Mouse (Mus musculus) midbrain, embryonic 13.5 days (tissue): ENCODE measurements around the gene Fbln2. TPM values are rescaled to one million over a fixed set of nuclear protein-coding genes. Genes with fewer than 3 reads are reported as not detected.
"Not testable (repeated sequence)": the region's sequence is repeated elsewhere in the genome, so short reads cannot be mapped to it uniquely, and the experiment has no call there.

Source experiments
- ATAC-seq: fragments of 200-750 bp; cut with Nextera tagmentation; 2 replicates; pipeline ENCODE4 v1.8.0; 2017; ENCODE audit warnings: mild to moderate bottlenecking, moderate TSS enrichment, moderate library complexity
- H3K27ac ChIP-seq: fragments of 300-500 bp; sonication (generic); 2 replicates; pipeline ENCODE4 v1.5.1; 2015; ENCODE audit warnings: inconsistent platforms, mild to moderate bottlenecking, moderate library complexity
- H3K27me3 ChIP-seq: fragments of 300-500 bp; sonication (generic); 2 replicates; pipeline ENCODE4 v1.6.1; 2015; ENCODE audit warnings: mild to moderate bottlenecking, inconsistent platforms
- H3K36me3 ChIP-seq: fragments of 300-500 bp; sonication (generic); 2 replicates; pipeline ENCODE4 v1.6.1; 2015; ENCODE audit warnings: mild to moderate bottlenecking, inconsistent platforms
- H3K4me1 ChIP-seq: fragments of 300-500 bp; sonication (generic); replicated peaks from 2 replicates; pipeline ENCODE4 v1.6.1; 2015; ENCODE audit warnings: inconsistent platforms
- H3K4me2 ChIP-seq: fragments of 300-500 bp; sonication (generic); replicated peaks from 2 replicates; pipeline ENCODE4 v1.6.1; 2015; ENCODE audit warnings: moderate library complexity, mild to moderate bottlenecking, inconsistent platforms
- H3K4me3 ChIP-seq: fragments of 300-500 bp; sonication (generic); replicated peaks from 2 replicates; pipeline ENCODE4 v1.5.1; 2015; ENCODE audit warnings: mild to moderate bottlenecking, inconsistent platforms
- H3K9ac ChIP-seq: fragments of 300-500 bp; sonication (generic); replicated peaks from 2 replicates; pipeline ENCODE4 v1.6.1; 2015; ENCODE audit warnings: mild to moderate bottlenecking, inconsistent platforms
- H3K9me3 ChIP-seq: fragments of 300-500 bp; sonication (generic); 2 replicates; pipeline ENCODE4 v1.6.1; 2016; ENCODE audit warnings: mild to moderate bottlenecking, inconsistent platforms
- WGBS: fragments of 180-500 bp; shearing (Covaris S2); methylation state at CpG from one replicate; pipeline ENCODE4 v1.1.7; 2015; 5-methylcytosine and 5-hydroxymethylcytosine counted together
- polyA plus RNA-seq: library from polyadenylated mRNA; unstranded; fragments of >200 nt; fragmentation: Nextera tagmentation; extraction: Ambion mirVana; gene quantifications from 2 replicates; pipeline ENCODE4 v1.2.1, GENCODE M21; 2015

Fbln2 gene
- 10.8 and 11.1 TPM in 2 replicates for polyA plus RNA-seq

- Histone ChIP-seq H3K4me2 (peak within 1 kb of the TSS; percentile 60), H3K4me3 (peak within 1 kb of the TSS; percentile 35), H3K9ac (peak within 1 kb of the TSS; percentile 54; the same call in 1 of the 2 replicates), H3K4me1 (peaks cover 20% of the 10 kb centered on the region), H3K27me3 (peaks cover 23% of the 10 kb centered on the region)
- H3K9me3 ChIP-seq, H3K27ac ChIP-seq, H3K36me3 ChIP-seq, ATAC-seq: not testable (repeated sequence)
Measured at GRCm38 (mm10) chr6:91212155-91212554, at the start of gene Fbln2. Gene Fbln2, plus strand, starts transcription at chr6:91212455.

DNA sequence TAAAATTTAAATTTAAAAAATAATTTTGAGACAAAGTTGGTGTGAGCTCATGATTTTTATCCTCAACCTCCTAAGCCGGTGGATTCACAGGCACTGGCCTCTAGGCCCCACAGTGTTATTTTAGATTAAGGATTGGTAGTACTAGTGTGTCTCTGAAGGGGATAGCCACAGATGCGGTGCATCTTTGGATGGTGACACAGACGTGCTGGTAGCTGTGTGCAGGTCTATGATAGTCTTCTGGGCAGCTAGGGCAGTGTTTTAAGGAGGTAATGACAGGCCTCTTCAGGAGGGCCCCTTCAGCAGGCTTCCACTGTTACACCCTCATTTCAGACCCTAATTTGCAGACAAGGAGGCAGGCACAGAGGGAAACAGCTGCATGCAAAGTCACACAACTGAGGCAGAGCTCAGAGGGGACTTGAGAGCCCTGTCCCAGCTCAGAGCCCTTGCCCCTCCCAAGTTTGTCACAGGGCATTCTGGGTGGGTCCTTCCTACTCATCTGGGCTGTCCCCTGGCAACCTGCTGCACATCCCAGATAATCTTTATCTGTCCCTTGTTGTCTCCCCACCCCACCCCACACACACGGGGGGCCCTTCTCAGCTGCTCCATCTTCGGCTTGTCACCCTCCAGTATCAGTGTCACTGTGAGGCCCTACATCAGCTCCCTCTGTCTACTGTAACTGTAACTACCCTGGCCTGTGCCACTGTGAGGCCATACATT is 48.9 kb upstream of the Fbln2 start:
- no peaks in the 10 kb centered on the region for H3K27me3 ChIP-seq
- H3K36me3 ChIP-seq: peaks cover 21% of the 10 kb centered on the region
- no peaks in the 10 kb centered on the region for H3K9me3 ChIP-seq
- peaks cover 37% of the 10 kb centered on the region for H3K4me1 ChIP-seq
- 86% methylated on average over 5 of the region's 5 CpGs for WGBS
- no peak overlapping the region for H3K27ac ChIP-seq
- ATAC-seq: no peak
- no peak overlapping the region for H3K4me3 ChIP-seq
- no peak overlapping the region for H3K4me2 ChIP-seq
- H3K9ac ChIP-seq: no peak overlapping the region

- Histone ChIP-seq H3K27me3 (no peaks in the 10 kb centered on the region), H3K4me3 (no peak overlapping the region), H3K27ac (no peak overlapping the region), H3K9me3 (no peaks in the 10 kb centered on the region), H3K4me1 (peaks cover 25% of the 10 kb centered on the region), H3K36me3 (peaks cover 30% of the 10 kb centered on the region), H3K4me2 (no peak overlapping the region), H3K9ac (peak overlapping the region; percentile 36; the same call in 1 of the 2 replicates)
- no peak for ATAC-seq
- WGBS: 69% methylated on average over 2 of the region's 2 CpGs
Measured at GRCm38 (mm10) chr6:91164584-91164983, 47.7 kb upstream of the Fbln2 start.

DNA sequence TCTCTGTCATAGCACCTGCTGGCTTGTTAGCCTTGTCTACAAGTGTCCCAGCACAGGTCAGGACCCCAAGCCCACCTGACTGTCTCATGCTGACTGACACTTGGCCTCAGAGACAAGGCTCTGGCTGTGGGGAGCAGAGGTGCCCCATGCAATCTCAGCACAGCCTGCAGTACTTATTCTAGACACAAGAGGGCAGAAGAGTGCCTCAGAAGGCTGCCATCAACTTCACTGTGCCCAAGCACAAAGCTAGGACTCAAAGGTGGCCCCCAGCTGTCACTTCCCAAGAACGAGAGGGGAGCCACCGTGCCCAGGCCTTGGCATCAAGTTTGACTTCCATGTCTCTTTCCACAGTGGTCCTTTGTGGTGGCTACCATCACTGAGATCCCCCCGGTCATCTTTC is 47.0 kb upstream of the Fbln2 start:
- H3K9ac ChIP-seq: no peak overlapping the region
- H3K4me1 ChIP-seq: peaks cover 19% of the 10 kb centered on the region
- WGBS: 34% methylated on average over 3 of the region's 3 CpGs
- H3K27ac ChIP-seq: no peak overlapping the region
- no peaks in the 10 kb centered on the region for H3K27me3 ChIP-seq
- peaks cover 34% of the 10 kb centered on the region for H3K36me3 ChIP-seq
- H3K4me2 ChIP-seq: no peak overlapping the region
- H3K4me3 ChIP-seq: no peak overlapping the region
- peak; percentile 25 for ATAC-seq
- no peaks in the 10 kb centered on the region for H3K9me3 ChIP-seq

DNA sequence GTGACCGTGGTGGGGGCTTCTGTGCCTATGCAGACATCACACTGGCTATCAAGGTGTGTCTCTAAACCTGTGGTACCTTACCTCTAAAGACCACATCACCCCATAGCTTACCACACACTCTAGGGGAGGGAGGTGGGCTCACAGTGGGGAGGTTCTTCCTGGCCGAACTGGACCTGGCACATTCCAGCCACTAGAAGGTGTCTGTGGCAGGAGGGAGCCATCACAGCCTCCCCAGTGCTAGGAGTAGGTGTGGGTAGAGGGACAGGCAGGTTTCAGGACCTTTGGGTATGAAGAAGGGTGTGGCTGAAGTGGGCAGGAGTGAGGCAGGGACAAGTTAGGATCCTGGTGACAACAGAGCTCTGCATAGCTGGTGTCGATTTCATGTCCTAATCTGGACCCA is 44.4 kb upstream of the Fbln2 start:
- WGBS: 70% methylated on average over 3 of the region's 3 CpGs
- Histone ChIP-seq H3K4me3 (no peak overlapping the region), H3K4me2 (no peak overlapping the region), H3K9me3 (no peaks in the 10 kb centered on the region), H3K27ac (no peak overlapping the region), H3K9ac (no peak overlapping the region), H3K27me3 (no peaks in the 10 kb centered on the region), H3K4me1 (peaks cover 11% of the 10 kb centered on the region; the same call in 1 of the 2 replicates), H3K36me3 (peaks cover 49% of the 10 kb centered on the region)
- ATAC-seq: no peak

DNA sequence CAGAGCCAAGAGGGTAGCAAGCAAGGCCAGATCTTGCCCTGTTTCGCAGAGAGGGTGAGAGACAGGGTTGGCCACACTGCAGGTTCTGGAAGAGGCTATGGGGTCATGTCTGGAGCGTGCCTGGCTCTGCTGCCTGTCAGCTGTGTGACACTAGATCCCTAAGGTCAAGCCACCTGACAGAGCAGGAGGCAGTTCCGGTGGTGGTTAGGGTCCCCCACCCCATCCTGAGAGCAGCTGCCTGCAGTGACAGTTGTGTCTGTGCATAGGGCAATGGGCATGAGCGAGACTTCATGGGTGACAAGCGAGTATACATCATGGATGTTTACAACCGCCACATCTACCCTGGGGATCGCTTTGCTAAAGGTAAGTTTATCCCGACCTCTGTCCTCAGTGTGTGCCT is 43.1 kb upstream of the Fbln2 start:
- 92% methylated on average over 8 of the region's 8 CpGs for WGBS
- ATAC-seq: no peak

DNA sequence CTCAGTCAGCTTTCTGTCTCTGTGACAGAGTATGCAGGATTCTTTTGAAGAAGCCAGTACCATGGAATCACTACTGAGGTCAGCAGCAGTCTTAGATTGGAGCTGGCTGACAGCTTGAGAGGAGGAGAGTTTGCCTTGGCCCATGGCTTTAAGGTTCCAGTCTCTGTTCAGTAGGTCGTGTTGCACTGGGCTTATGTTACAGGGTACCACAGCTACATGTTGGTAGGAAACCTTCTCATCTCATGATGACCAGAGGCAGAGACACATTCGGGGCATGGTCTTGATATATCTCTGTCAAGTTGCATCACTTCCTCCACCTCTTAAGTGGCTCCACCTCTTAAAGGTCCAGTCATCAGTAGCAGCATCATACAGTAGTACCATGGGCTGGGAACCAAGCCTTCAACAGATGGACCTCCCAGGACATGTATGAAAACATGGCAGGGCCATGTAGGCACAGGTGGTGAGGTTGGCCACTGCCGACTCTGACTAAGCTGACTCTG is 40.8 kb upstream of the Fbln2 start:
- Histone ChIP-seq H3K9ac (no peak overlapping the region), H3K36me3 (peaks cover 57% of the 10 kb centered on the region), H3K9me3 (no peaks in the 10 kb centered on the region), H3K4me1 (no peaks in the 10 kb centered on the region), H3K4me2 (no peak overlapping the region), H3K27ac (no peak overlapping the region), H3K4me3 (no peak overlapping the region), H3K27me3 (no peaks in the 10 kb centered on the region)
- 85% methylated on average over 3 of the region's 3 CpGs for WGBS
- no peak for ATAC-seq

More for the DNA sequence above, 43.1 kb upstream of the Fbln2 start:
- H3K9ac ChIP-seq: no peak overlapping the region
- no peaks in the 10 kb centered on the region for H3K27me3 ChIP-seq
- H3K4me3 ChIP-seq: no peak overlapping the region
- peaks cover 59% of the 10 kb centered on the region for H3K36me3 ChIP-seq
- no peak overlapping the region for H3K27ac ChIP-seq
- no peak overlapping the region for H3K4me2 ChIP-seq
- peaks cover 11% of the 10 kb centered on the region; the same call in 1 of the 2 replicates for H3K4me1 ChIP-seq
- no peaks in the 10 kb centered on the region for H3K9me3 ChIP-seq

DNA sequence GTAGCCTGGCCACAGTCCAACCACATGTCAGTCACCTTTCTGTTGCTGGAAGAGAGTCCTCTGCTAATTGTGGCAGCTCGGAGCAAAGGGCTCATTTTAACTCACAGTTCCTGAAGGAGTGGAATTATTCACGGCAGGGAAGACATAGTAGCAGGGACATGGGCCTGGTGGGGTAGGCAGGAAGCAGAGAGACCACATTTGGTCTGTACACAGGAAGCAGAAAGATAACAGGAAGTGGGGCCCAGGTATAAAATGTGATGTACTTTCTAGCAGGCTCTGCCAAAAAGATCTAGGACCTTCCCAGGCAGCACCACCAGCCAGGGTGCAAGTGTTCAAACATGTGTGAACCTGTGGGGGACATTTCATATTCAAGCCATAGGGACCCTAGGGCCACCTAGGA is 39.9 kb upstream of the Fbln2 start:
- Histone ChIP-seq H3K27ac (no peak overlapping the region), H3K4me1 (no peaks in the 10 kb centered on the region), H3K9me3 (no peaks in the 10 kb centered on the region), H3K4me2 (no peak overlapping the region), H3K4me3 (no peak overlapping the region), H3K36me3 (peaks cover 57% of the 10 kb centered on the region), H3K9ac (no peak overlapping the region), H3K27me3 (no peaks in the 10 kb centered on the region)
- ATAC-seq: no peak
- WGBS: 88% methylated on average over 2 of the region's 2 CpGs

DNA sequence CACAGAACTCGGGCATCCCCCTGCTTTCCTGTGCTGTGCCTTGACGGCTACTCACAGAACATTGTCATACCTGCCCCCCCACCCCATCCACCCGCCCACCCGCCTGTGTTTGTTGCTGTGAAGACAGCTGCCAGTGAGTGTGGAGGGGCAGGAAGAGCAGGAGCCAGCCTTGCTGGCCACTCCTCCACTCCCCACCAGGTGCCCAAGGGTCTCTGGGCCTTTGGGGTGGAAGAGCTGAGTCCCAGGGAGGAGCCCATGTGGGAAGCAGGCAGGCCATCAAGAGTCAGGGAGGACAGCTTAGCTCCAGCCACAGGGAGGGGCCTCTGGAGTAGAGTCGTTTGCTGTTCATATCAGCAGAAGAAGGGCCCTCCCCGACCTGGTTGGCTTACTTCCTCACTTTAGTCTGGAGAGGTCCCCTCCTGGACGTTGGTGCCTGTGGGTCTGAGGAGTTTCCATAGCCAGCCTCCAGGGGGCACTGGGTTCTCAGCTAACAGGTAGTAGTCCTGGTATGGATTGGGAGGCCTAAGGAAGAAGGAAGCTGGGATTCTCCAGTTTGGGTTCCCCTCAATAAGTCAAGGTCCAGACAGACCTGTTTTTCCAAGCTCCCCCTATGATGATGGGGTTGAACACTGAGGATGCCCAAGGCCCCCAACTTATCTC is 38.9 kb upstream of the Fbln2 start:
- Histone ChIP-seq H3K27ac (no peak overlapping the region), H3K9ac (no peak overlapping the region), H3K9me3 (no peaks in the 10 kb centered on the region), H3K27me3 (no peaks in the 10 kb centered on the region), H3K4me3 (no peak overlapping the region), H3K4me2 (no peak overlapping the region), H3K36me3 (peaks cover 51% of the 10 kb centered on the region), H3K4me1 (no peaks in the 10 kb centered on the region)
- WGBS: 55% methylated on average over 7 of the region's 7 CpGs
- ATAC-seq: peak; percentile 53; the same call in 1 of the 2 replicates

GRCm38 (mm10) chr6:91174211-91174610 is 38.0 kb upstream of the Fbln2 start:
- Histone ChIP-seq H3K9me3 (no peaks in the 10 kb centered on the region), H3K4me2 (no peak overlapping the region), H3K9ac (no peak overlapping the region), H3K36me3 (peaks cover 43% of the 10 kb centered on the region), H3K27ac (no peak overlapping the region), H3K4me1 (no peaks in the 10 kb centered on the region), H3K27me3 (no peaks in the 10 kb centered on the region), H3K4me3 (no peak overlapping the region)
- 86% methylated on average over 3 of the region's 3 CpGs for WGBS
- ATAC-seq: no peak

DNA sequence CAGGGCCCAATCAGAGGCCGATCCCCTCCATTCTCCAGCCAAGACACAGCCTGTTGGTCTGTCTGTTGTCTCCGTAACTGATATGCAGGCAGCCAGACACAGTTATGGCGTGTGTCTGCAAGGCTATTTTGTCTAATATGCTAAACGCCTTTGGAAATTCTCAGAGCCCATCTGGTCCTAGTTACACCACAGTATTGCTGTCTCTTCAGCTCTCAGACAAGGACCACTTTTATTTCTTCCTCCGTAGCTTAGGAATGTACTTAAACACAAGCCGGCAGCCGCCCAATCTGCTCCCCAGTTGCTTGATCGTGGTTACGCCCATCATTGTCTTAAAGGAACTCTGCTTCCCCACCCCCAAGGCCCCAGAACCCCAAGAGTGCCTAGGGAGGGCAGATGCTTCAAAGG is 31.5 kb upstream of the Fbln2 start:
- no peaks in the 10 kb centered on the region for H3K9me3 ChIP-seq
- no peak overlapping the region for H3K4me2 ChIP-seq
- H3K36me3 ChIP-seq: no peaks in the 10 kb centered on the region
- H3K4me1 ChIP-seq: peaks cover 10% of the 10 kb centered on the region; the same call in 1 of the 2 replicates
- 68% methylated on average over 9 of the region's 9 CpGs for WGBS
- ATAC-seq: no peak
- no peak overlapping the region for H3K9ac ChIP-seq
- no peak overlapping the region for H3K4me3 ChIP-seq
- H3K27me3 ChIP-seq: no peaks in the 10 kb centered on the region
- H3K27ac ChIP-seq: no peak overlapping the region

GRCm38 (mm10) chr6:91181320-91181719 is 30.9 kb upstream of the Fbln2 start:
- WGBS: 81% methylated on average over 2 of the region's 2 CpGs
- Histone ChIP-seq H3K4me2 (no peak overlapping the region), H3K9me3 (no peaks in the 10 kb centered on the region), H3K9ac (no peak overlapping the region), H3K4me3 (no peak overlapping the region), H3K27me3 (no peaks in the 10 kb centered on the region), H3K36me3 (no peaks in the 10 kb centered on the region), H3K27ac (no peak overlapping the region), H3K4me1 (peaks cover 10% of the 10 kb centered on the region; the same call in 1 of the 2 replicates)
- ATAC-seq: no peak
